11 mouse cellular contexts compared by ENCODE assay signal in genomic region chr5:66603223-66603622, GRCm38 (mm10). TPM values are rescaled to one million over a fixed set of nuclear protein-coding genes. Genes with fewer than 3 reads are reported as not detected.
DNase-seq lines count a peak whose midpoint lies in the region; ATAC-seq lines count a peak whose summit lies in the region.
"Had no signal": no experiment of that assay in that cellular context is flagged by ENCODE, and none has a peak within 500 bp of the region (broad histone marks: within the 10 kb centered on the region; RNA-seq: fewer than 3 reads in every experiment).

No protein-coding gene starts in this region.

- peak; percentile 64 for ATAC-seq in lung, embryonic 16.5 days (ENCODE audit: low read depth)
- no peak for ATAC-seq in neural tube, embryonic 15.5 days (ENCODE audit: low FRiP score)
- ATAC-seq: activated CD4-positive, CD25-positive, alpha-beta regulatory T cell, adult 4 months had no signal

- DNase-seq in gastrocnemius, adult 18-20 months (ENCODE audit: low spot score): peak; percentile 28
- DNase-seq in gastrocnemius, postnatal 36 days: no peak
- DNase-seq in embryonic facial prominence, embryonic 10.5 days (ENCODE audit: low spot score): no peak
- peak; percentile 45 to 51 for DNase-seq in heart, postnatal 14 days
- DNase-seq in thymus, postnatal 0 days (ENCODE audit: low spot score): no peak
- no peak for DNase-seq in embryo, embryonic 11 days
- DNase-seq: cerebellum, adult 9-11 months had no signal

- peak overlapping the region; percentile 51; the same call in 1 of the 2 replicates for H3K27ac ChIP-seq in embryonic facial prominence, embryonic 10.5 days (replicated peaks)
- peak overlapping the region; percentile 69 for H3K27ac ChIP-seq in lung, embryonic 16.5 days (ENCODE audit: low read length)
- no peak overlapping the region for H3K27ac ChIP-seq in neural tube, embryonic 15.5 days (replicated peaks)
- H3K27ac ChIP-seq: midbrain, embryonic 12.5 days had no signal

- H3K9me3 ChIP-seq in embryonic facial prominence, embryonic 10.5 days: no peaks in the 10 kb centered on the region
- H3K9me3 ChIP-seq in lung, embryonic 16.5 days (ENCODE audit: control insufficient read depth, low read length): no peaks in the 10 kb centered on the region
- no peaks in the 10 kb centered on the region for H3K9me3 ChIP-seq in neural tube, embryonic 15.5 days (replicated peaks)
- H3K9me3 ChIP-seq: midbrain, embryonic 12.5 days had no signal

- peak overlapping the region; percentile 40 for H3K4me2 ChIP-seq in lung, embryonic 16.5 days (ENCODE audit: low read depth, low read length)
- H3K4me2 ChIP-seq in neural tube, embryonic 15.5 days: no peak overlapping the region
- H3K4me2 ChIP-seq: midbrain, embryonic 12.5 days had no signal

- H3K27me3 ChIP-seq in embryonic facial prominence, embryonic 10.5 days (replicated peaks; ENCODE audit: low read depth, poor library complexity, severe bottlenecking): no peaks in the 10 kb centered on the region
- no peaks in the 10 kb centered on the region for H3K27me3 ChIP-seq in lung, embryonic 16.5 days (ENCODE audit: control insufficient read depth, insufficient read depth, low read depth, low read length)
- H3K27me3 ChIP-seq in neural tube, embryonic 15.5 days (replicated peaks): no peaks in the 10 kb centered on the region
- H3K27me3 ChIP-seq: midbrain, embryonic 12.5 days had no signal

- intact Hi-C loops in gastrocnemius, postnatal 36 days (cut with DNase I): no loop called here
- intact Hi-C loops in heart, postnatal 14 days (cut with DNase I): no loop called here

- H3K9ac ChIP-seq in lung, embryonic 16.5 days (ENCODE audit: low read length): 0 out of 2 replicates have a peak overlapping the region, but pooled peaks have one; percentile 17
- no peak overlapping the region for H3K9ac ChIP-seq in neural tube, embryonic 15.5 days (replicated peaks)
- H3K9ac ChIP-seq: midbrain, embryonic 12.5 days had no signal

- H3K36me3 ChIP-seq in embryonic facial prominence, embryonic 10.5 days (replicated peaks): no peaks in the 10 kb centered on the region
- no peaks in the 10 kb centered on the region for H3K36me3 ChIP-seq in lung, embryonic 16.5 days (ENCODE audit: control insufficient read depth, insufficient read depth, low read length)
- H3K36me3 ChIP-seq in neural tube, embryonic 15.5 days: no peaks in the 10 kb centered on the region
- H3K36me3 ChIP-seq: midbrain, embryonic 12.5 days had no signal

- 51% methylated on average over 7 of the region's 7 CpGs for WGBS in embryonic facial prominence, embryonic 10.5 days
- WGBS in lung, embryonic 16.5 days: 14% methylated on average over 7 of the region's 7 CpGs
- 44% methylated on average over 7 of the region's 7 CpGs for WGBS in neural tube, embryonic 15.5 days

- H3K4me3 ChIP-seq in embryonic facial prominence, embryonic 10.5 days: no peak overlapping the region
- no peak overlapping the region for H3K4me3 ChIP-seq in lung, embryonic 16.5 days (ENCODE audit: low read length)
- H3K4me3 ChIP-seq in neural tube, embryonic 15.5 days (replicated peaks): no peak overlapping the region
- H3K4me3 ChIP-seq: midbrain, embryonic 12.5 days had no signal

- peaks cover 58% of the 10 kb centered on the region for H3K4me1 ChIP-seq in embryonic facial prominence, embryonic 10.5 days
- peaks cover 47% of the 10 kb centered on the region for H3K4me1 ChIP-seq in lung, embryonic 16.5 days (replicated peaks; ENCODE audit: control insufficient read depth, insufficient read depth, low read length)
- H3K4me1 ChIP-seq in neural tube, embryonic 15.5 days: peaks cover 33% of the 10 kb centered on the region

RNA-seq across cellular contexts. Expression of gene Apbb2, which starts 15.4 kb away (rescaled TPM):
- 10 to 100 TPM; 37.4 to 40.4 TPM for total RNA-seq in gastrocnemius, adult 18-20 months (2021)
- 10 to 100 TPM; 32.0 to 39.1 TPM for total RNA-seq in gastrocnemius, postnatal 36 days (2021)
- polyA plus RNA-seq in embryonic facial prominence, embryonic 10.5 days (2016; fragmentation: Nextera tagmentation; extraction: Ambion mirVana): 30.7 and 36.8 TPM in 2 replicates
- total RNA-seq in heart, postnatal 14 days (2021): 10 to 100 TPM; 48.0 to 55.1 TPM
- polyA plus RNA-seq in lung, embryonic 16.5 days (2015; fragmentation: Nextera tagmentation; extraction: Ambion mirVana): 56.7 and 57.0 TPM in 2 replicates
- polyA plus RNA-seq in thymus, postnatal 0 days (2015; fragmentation: Nextera tagmentation; extraction: Ambion mirVana): 7.3 and 10.6 TPM in 2 replicates
- 98.8 and 118 TPM in 2 replicates for polyA plus RNA-seq in neural tube, embryonic 15.5 days (2015; fragmentation: Nextera tagmentation; extraction: Ambion mirVana)

Comparison
In these comparisons a context has a peak if more than half of its experiments do, and no peak if none do; other contexts are left out.
1. DNase-seq: peak in gastrocnemius, adult 18-20 months (single experiment) and heart, postnatal 14 days (2 of 2); none in gastrocnemius, postnatal 36 days (0 of 2), embryonic facial prominence, embryonic 10.5 days (single experiment), thymus, postnatal 0 days (single experiment) and embryo, embryonic 11 days (single experiment).